Mouse (Mus musculus) frontal cortex, postnatal 25 days (tissue): Measurements from ENCODE around the gene Cd200r1.

ENCODE experiments used
- DNase-seq, 2 experiments: peaks; one replicate each; pipeline ENCODE4 v3.0.0; 2022; ENCODE audit warnings: low spot score in 2 of 2

Cd200r1 gene

GRCm38 (mm10) chr16:44765555-44766319 lies at the start of gene Cd200r1:
TSS of gene Cd200r1 (plus strand) at chr16:44765736.
- no peak for DNase-seq

- DNase-seq: no peak
Observed at GRCm38 (mm10) chr16:44716305-44717140, 49.0 kb upstream of the Cd200r1 start.

DNA sequence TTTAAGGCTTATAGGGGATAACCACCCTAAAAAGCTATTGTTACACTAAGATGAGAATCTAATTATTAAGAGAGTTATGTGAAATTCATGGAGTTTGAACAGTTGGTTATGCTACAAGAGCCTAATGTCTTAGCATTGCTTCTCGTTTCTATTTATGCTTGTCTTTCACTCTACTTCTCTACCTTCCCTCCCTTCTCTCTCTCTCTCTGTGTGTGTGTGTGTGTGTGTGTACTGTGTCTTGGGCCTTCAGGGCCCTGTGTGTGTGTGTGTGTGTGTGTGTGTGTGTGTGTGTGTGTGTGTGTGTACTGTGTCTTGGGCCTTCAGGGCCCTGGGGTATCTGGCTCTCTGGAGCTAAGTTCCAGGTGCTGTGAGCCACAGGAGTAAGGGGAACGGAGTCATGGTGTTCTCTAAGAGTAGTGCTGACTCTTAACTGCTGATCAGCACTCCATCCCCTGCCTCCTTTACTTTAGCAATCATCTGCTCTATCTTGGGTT lies 48.3 kb upstream of the Cd200r1 start:
- DNase-seq: no peak

DNA sequence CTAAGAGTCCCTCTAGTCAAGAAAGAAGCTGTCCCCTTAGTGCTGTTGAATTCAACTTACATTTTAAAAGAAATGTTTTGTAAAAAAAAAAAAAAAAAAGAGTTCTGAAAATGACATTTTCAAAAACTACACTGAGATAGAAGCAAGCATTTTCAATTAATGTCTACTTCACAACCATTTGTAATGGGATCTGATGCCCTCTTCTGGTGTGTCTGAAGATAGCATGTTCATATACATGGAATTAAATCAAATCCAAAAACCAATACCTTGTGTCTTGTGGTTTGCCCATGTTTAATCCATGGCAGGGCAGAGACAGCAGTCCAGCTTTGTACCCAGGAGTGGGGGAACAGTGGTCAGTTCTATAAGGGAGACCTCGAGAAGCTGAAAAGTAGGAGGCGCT lies 47.7 kb upstream of the Cd200r1 start:
- DNase-seq: no peak

DNA sequence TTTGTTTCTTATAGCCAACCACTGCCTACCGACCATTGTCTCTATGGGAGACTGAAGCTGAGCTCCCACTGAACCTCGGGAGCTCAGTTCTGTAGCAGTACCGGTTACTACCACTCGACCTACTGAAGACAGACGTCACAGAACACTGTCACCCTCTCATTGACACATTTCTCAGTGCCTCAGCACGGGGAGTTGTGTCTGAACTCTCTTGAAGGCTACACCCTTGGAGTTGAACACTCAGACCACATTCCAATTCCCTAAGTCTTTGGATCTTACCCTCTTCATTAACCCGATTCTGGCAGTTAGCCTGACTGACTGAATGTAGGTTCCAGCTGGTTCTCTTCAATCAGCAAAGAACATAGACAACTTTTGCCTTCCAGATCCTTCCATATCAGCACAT lies 46.2 kb upstream of the Cd200r1 start:
- no peak for DNase-seq

- DNase-seq: no peak
Observed at GRCm38 (mm10) chr16:44720518-44720917, 45.0 kb upstream of the Cd200r1 start.

- no peak for DNase-seq
Observed at GRCm38 (mm10) chr16:44722666-44723065, 42.9 kb upstream of the Cd200r1 start.

- peak; percentile 91 to 92 for DNase-seq
Observed at GRCm38 (mm10) chr16:44724083-44724787, 41.3 kb upstream of the Cd200r1 start, which contains the start of gene Nepro. TSS of gene Nepro (plus strand) at chr16:44724301.

DNA sequence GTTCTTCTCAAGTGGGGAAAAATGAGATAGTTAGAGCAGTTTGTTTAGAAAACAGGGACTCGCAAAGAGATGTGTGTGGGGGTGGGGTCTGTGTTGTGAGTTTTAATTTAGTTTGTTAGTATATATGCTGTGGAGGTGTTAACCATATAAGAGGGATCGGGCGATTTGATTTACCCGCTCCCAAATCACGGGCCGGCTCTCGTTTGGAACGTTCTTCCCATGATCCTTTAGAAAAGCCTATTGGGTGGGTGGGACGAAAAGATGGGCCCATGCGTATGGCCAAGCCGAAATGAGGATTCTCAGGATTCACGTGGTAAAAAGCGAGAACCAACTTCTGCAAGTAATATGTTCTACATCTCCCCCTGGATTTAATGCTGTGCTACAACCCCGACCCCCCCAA lies 40.7 kb upstream of the Cd200r1 start:
- DNase-seq: no peak

DNA sequence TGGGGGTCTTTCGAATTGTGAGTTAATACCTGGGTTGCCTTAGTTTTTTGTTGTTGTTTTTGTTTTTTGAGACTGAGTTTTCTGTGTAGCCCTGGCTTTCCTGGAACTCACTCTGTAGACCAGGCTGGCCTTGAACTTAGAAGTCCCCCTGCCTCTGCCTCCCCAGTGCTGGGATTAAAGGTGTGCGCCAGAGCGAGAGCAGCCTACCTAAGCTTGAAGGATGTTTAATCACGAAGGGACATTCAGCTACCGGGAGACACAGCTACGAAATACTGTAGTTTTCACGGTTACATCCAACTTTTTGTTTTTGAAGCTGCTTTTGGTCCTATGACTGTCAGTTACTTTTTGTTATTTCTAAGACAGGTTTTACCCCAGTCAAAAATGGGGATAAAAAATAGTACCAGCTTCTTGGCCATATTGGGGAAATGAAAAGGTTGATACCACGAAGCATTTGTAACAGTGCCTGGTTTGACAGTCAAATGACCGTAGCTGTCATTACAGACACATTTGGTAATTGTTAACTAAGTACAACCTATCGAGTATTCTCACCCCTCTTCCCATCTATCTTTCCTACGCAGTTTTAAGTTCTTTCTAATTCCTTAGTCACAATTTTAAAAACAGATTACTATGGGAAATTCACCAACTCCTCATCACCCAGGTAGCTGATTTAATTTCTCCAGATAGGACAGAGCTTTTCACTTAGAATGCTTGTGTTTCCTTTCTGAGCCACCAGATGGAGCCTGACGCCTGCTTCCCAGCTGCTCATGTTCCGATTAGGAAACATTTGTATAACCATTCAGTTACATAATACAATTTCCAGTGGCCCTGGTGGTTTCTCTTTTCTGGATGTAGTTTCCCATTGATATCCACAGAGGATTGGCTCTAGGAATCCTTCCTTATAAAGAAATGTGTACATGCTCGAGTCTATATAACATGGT lies 40.0 kb upstream of the Cd200r1 start:
- DNase-seq: peak; percentile 42 to 72

GRCm38 (mm10) chr16:44727525-44727924 lies 38.0 kb upstream of the Cd200r1 start:
- no peak for DNase-seq

DNA sequence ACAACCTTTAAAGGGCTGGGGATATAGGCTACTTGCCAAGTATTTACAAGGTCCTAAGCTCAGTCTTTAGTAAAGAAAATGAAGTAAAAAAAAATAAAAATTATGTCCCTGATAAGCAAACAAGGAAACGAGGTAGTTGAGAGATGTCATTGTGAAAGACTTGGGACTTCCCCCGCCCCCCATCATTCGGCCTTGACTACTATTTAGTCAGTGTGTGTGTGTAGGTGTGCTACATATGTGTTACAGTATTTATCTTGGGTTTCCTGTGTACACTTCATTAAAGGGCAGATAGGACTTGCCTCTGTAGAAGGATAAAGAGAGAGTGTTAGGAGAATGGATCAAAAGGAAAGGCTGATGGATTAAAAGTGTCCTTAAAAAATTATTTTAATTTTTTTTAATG lies 31.5 kb upstream of the Cd200r1 start:
- no peak for DNase-seq

DNA sequence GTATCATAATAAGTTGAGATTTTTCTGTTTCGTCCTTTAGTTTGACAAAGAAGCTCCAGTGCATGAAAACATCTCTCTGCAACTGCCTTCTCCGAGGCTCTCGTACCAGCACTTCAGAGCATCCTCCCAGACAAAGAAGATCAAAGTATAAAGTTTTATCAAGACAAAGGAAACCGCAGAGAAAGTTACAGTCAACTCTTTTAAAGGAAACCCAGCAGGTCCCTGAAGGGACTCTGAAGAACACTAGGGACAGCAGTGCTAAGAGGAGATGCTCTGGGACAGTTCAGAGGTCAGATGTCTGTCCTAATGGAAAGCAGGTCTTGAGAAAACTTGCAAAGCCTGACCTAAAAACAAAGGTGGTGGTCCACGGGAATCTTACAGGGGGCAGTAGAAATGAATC lies 29.9 kb upstream of the Cd200r1 start:
- no peak for DNase-seq

- no peak for DNase-seq
Observed at GRCm38 (mm10) chr16:44736118-44736517, 29.4 kb upstream of the Cd200r1 start.

GRCm38 (mm10) chr16:44742753-44743152 lies 22.8 kb upstream of the Cd200r1 start:
- DNase-seq: no peak

GRCm38 (mm10) chr16:44745471-44745865 lies 20.1 kb upstream of the Cd200r1 start:
- no peak for DNase-seq

- DNase-seq: peak; percentile 77 to 81
Observed at GRCm38 (mm10) chr16:44745866-44746562, 19.5 kb upstream of the Cd200r1 start, which contains the start of gene Gtpbp8. TSS of gene Gtpbp8 (minus strand) at chr16:44746363.

DNA sequence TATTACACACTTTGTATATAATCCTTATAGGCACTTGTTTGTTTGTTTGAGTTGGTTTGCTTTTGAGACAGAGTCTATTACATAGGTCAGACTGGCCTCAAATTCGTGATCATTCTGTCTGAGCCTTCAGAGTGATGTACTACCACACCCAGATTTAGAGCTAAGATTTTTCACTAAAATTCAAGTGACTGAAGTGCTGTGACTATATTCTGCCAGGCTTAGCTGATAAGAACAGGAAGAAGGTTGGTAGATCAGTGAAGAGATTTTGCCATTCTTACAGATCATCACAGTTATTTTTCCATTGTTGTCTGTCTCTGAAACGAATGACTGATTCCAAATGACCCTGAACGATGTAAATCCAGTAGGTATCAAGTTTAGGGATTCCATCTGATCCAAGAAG lies 17.5 kb upstream of the Cd200r1 start:
- no peak for DNase-seq

- DNase-seq: no peak
Observed at GRCm38 (mm10) chr16:44757700-44758099, 7.8 kb upstream of the Cd200r1 start.

- DNase-seq: no peak
Observed at GRCm38 (mm10) chr16:44761811-44762210, 3.7 kb upstream of the Cd200r1 start.
